Mouse (Mus musculus) heart, postnatal 36 days (tissue): ENCODE measurements around the gene Vegfd. TPM values are rescaled to one million over a fixed set of nuclear protein-coding genes. Genes with fewer than 3 reads are reported as not detected.

Experiments used
- total RNA-seq, 2 experiments: library from RNA; stranded (reverse); gene quantifications; 2 replicates each; pipeline ENCODE4 v1.2.3; 2021

Vegfd gene
- total RNA-seq, 2 experiments from 2014 or later, result 1.8 to 1.9 TPM

Other genes starting within 250 kb of the Vegfd start
- gene Ace2, start 234.0 kb upstream of the Vegfd start, total RNA-seq, result 1 to 10 TPM; 1.6 TPM
- 1 to 10 TPM; 2.0 to 3.4 TPM for gene Bmx, start 115.2 kb upstream of the Vegfd start, total RNA-seq
- gene Pir, start 104.0 kb upstream of the Vegfd start, total RNA-seq, result 1 to 10 TPM; 4.9 to 7.2 TPM
- gene Piga, start 46.4 kb downstream of the Vegfd start, total RNA-seq, result 1 to 10 TPM; 2.2 to 2.3 TPM
- gene Asb11, start 63.6 kb downstream of the Vegfd start, total RNA-seq, result 100 to 1,000 TPM; 116 to 171 TPM
- gene Asb9, start 132.9 kb downstream of the Vegfd start, total RNA-seq, result not detected